Mouse (Mus musculus) thymus, adult 2 months (tissue): ENCODE results near the gene Gpr107. TPM values are rescaled to one million over a fixed set of nuclear protein-coding genes. Genes with fewer than 3 reads are reported as not detected.

Experiments used
- DNase-seq: peaks from one replicate; pipeline ENCODE4 v3.0.0; 2021
- H3K27ac ChIP-seq: fragments of 200-500 bp; 2 replicates; pipeline ENCODE4 v1.5.1; 2012; ENCODE audit warnings: low read length, control low read depth; ENCODE audit not compliant: control insufficient read depth, insufficient read depth
- H3K27me3 ChIP-seq: fragments of 200-500 bp; 2 replicates; pipeline ENCODE4 v1.6.1; 2012; ENCODE audit warnings: mild to moderate bottlenecking, low read length, moderate library complexity, mixed read lengths; ENCODE audit not compliant: control insufficient read depth, insufficient read depth
- H3K36me3 ChIP-seq: fragments of 200-500 bp; 2 replicates; pipeline ENCODE4 v1.6.1; 2012; ENCODE audit warnings: mild to moderate bottlenecking, low read length, moderate library complexity; ENCODE audit not compliant: control insufficient read depth, insufficient read depth
- H3K4me1 ChIP-seq: fragments of 200-500 bp; replicated peaks from 2 replicates; pipeline ENCODE4 v1.6.1; 2012; ENCODE audit warnings: low read length; ENCODE audit not compliant: control insufficient read depth, insufficient read depth
- H3K4me3 ChIP-seq: fragments of 200-500 bp; 2 replicates; pipeline ENCODE4 v1.5.1; 2012; ENCODE audit warnings: mild to moderate bottlenecking, low read length, control low read depth, moderate library complexity; ENCODE audit not compliant: control insufficient read depth, insufficient read depth
- CTCF ChIP-seq: fragments of 200-500 bp; IDR thresholded peaks from 2 replicates; pipeline ENCODE4 v1.5.1; 2012; ENCODE audit warnings: mild to moderate bottlenecking, control low read depth, low read length, moderate library complexity, borderline replicate concordance; ENCODE audit not compliant: control insufficient read depth, poor library complexity, insufficient read depth; ENCODE audit errors: extremely low read depth
- POLR2A ChIP-seq: fragments of 200-500 bp; IDR thresholded peaks from 2 replicates; pipeline ENCODE4 v1.6.1; 2012; ENCODE audit warnings: mild to moderate bottlenecking, low read length, control low read depth, moderate library complexity; ENCODE audit not compliant: control insufficient read depth, poor library complexity, insufficient read depth; ENCODE audit errors: extremely low read depth
- WGBS: fragments of 180-500 bp; shearing (Covaris S2); methylation state at CpG from one replicate; pipeline ENCODE4 v1.1.7; 2018; 5-methylcytosine and 5-hydroxymethylcytosine counted together
- polyA plus RNA-seq: library from polyadenylated mRNA; depleted of rRNA; stranded (reverse); fragments of >200 nt; gene quantifications from 2 replicates; pipeline ENCODE4 v1.2.3, GENCODE M21; 2012; rRNA removed

Gene Gpr107
- polyA plus RNA-seq: 33.2 and 34.6 TPM in 2 replicates

- Histone ChIP-seq H3K27ac (no peak within 1 kb of the TSS), H3K36me3 (no peaks in the 10 kb centered on the region), H3K4me1 (peaks cover 7% of the 10 kb centered on the region), H3K4me3 (peak within 1 kb of the TSS; percentile 58), H3K27me3 (no peaks in the 10 kb centered on the region)
- under 1% methylated on average over 53 of the region's 53 CpGs for WGBS
- TF ChIP-seq POLR2A: 0 out of 2 replicates have a peak, but pooled peaks have one; percentile 49
- 0 out of 2 replicates have a peak, but pooled peaks have one; percentile 9 for TF ChIP-seq CTCF
- peak; percentile 86 for DNase-seq
Measured at GRCm38 (mm10) chr2:31151892-31152812, at the start of gene Gpr107. Gene Gpr107, plus strand, starts transcription at chr2:31152316.

- Histone ChIP-seq H3K27me3 (no peaks in the 10 kb centered on the region), H3K27ac (no peak overlapping the region), H3K4me1 (peaks cover 16% of the 10 kb centered on the region), H3K36me3 (peaks cover 51% of the 10 kb centered on the region), H3K4me3 (no peak overlapping the region)
- 95% methylated on average over 8 of the region's 8 CpGs for WGBS
- no peak for TF ChIP-seq CTCF
- TF ChIP-seq POLR2A: no peak
- DNase-seq: no peak
Measured at GRCm38 (mm10) chr2:31103321-31103720, 48.8 kb upstream of the Gpr107 start.

- H3K4me3 ChIP-seq: no peak overlapping the region
- WGBS: 94% methylated on average over 3 of the region's 3 CpGs
- no peak for TF ChIP-seq POLR2A
- TF ChIP-seq CTCF: no peak
- no peak overlapping the region for H3K27ac ChIP-seq
- no peaks in the 10 kb centered on the region for H3K27me3 ChIP-seq
- H3K4me1 ChIP-seq: peaks cover 28% of the 10 kb centered on the region
- H3K36me3 ChIP-seq: peaks cover 34% of the 10 kb centered on the region
- DNase-seq: no peak
Measured at GRCm38 (mm10) chr2:31105279-31105678, 46.8 kb upstream of the Gpr107 start.

- whole genome bisulfite sequencing: 96% methylated on average over 3 of the region's 3 CpGs
- no peak overlapping the region for H3K4me3 ChIP-seq
- H3K4me1 ChIP-seq: peaks cover 33% of the 10 kb centered on the region
- peaks cover 27% of the 10 kb centered on the region for H3K36me3 ChIP-seq
- TF ChIP-seq POLR2A (no peak), CTCF (no peak)
- H3K27me3 ChIP-seq: no peaks in the 10 kb centered on the region
- no peak for DNase-seq
- H3K27ac ChIP-seq: no peak overlapping the region
Measured at GRCm38 (mm10) chr2:31106004-31106403, 46.1 kb upstream of the Gpr107 start.

- no peaks in the 10 kb centered on the region for H3K27me3 ChIP-seq
- WGBS: 71% methylated on average over 11 of the region's 11 CpGs
- peaks cover 19% of the 10 kb centered on the region for H3K36me3 ChIP-seq
- DNase-seq: no peak
- no peak overlapping the region for H3K4me3 ChIP-seq
- H3K4me1 ChIP-seq: peaks cover 33% of the 10 kb centered on the region
- no peak overlapping the region for H3K27ac ChIP-seq
- TF ChIP-seq POLR2A: no peak
- no peak for TF ChIP-seq CTCF
Measured at GRCm38 (mm10) chr2:31106621-31107320, 45.3 kb upstream of the Gpr107 start.

GRCm38 (mm10) chr2:31108186-31108585 lies 43.9 kb upstream of the Gpr107 start:
- H3K4me1 ChIP-seq: peaks cover 33% of the 10 kb centered on the region
- no peaks in the 10 kb centered on the region for H3K27me3 ChIP-seq
- peak overlapping the region; percentile 77 for H3K27ac ChIP-seq
- 21% methylated on average over 6 of the region's 6 CpGs for WGBS
- no peak for DNase-seq
- H3K36me3 ChIP-seq: peaks cover 10% of the 10 kb centered on the region
- no peak overlapping the region for H3K4me3 ChIP-seq
- TF ChIP-seq CTCF (no peak), POLR2A (no peak)
